Mouse (Mus musculus): ENCODE measurements at regions not wholly inside any gene's neighbourhood (a gene's known extent, or its start where the extent isn't known, plus 50 kb on each side); places are given as distances from the start of the nearest gene placed in this dataset.
A peak's percentile ranks its signal among the peaks of the same experiment; 100 is the strongest.

DNA sequence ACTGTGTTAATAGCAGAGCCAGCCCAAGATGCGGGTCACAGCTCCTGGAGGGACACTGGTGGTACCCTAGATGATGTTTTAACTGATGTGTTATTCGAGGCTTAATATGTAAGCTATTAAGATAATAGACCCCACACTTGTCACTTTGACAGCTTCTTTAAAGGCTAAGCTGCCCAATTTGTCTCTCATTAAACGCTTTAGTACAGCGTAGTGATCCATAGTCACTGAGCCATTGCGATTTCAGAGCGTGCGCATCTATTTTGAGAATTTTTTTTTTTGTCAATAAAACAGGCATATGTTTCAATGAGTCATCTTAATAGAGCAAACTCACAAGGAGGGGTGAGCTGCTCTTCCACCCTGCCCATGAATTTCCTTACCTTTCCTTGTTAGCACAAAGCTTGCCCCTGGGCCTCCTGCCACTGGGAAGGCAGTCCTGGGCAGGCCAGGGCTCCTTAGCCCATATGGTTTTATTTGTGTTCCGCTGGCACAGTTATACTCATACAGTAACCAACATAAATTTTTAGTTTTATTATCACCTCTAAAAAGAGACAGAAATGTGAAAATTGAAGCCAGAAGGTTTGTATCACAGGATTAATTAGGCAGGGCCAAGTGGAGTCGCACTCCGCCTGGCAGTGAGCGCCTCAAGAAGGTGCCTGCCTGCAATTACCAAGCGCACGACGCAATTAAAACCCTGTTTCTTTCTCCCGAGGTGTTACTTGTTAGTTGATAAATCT is 294.3 kb downstream of the Etv1 start:
- peak in 1 of 2 experiments; percentile 8 for DNase-seq (ENCODE audit: low spot score in 2 of 2)

DNA sequence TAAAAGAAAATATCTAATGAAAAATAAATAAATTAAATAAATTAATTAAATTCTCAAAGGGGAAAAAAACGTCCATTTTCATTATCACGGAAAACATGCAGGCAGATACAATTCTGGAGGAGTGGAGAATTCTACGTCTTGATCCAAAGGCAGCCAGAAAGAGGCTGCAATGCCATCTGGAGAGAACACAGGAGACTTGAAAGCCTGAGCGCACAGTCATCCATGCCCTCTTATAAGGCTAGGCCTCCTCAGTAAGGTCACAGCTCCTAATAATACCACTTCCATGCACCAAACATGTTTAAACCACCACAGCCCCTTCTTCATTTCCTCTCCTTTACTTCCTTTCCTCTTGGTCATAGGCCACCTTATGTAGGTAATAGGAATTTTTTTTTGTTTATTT is 307.1 kb downstream of the Etv1 start:
- DNase-seq (ENCODE audit: low spot score in 2 of 2): no peak

DNA sequence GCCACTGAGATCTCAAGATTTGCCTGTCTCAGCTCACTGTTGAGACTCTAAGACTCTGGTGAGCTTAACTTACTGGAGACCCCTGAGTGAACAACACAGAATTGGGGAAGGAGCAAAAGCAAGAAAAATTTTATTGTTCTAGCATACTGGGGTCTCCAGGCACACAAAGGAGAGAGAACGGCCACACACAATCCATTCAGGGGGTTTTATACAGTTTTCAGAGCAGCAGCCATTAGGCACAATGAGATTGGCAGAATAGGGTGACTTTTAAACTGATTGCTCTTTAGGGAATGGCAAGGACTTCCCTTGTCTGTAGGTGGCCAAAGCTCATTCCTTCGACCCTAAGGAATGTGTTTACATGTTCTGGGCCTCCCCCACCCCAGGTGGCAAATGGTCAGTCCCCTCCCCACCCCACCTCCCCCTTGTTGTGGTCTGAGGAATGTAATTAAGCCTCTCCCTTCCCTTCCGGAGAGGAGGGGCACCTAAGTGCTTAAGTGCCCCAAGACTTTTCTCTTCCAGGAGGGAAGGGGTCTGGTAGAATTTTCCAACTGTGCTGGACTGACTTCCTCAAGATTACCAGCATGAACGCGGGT is 315.6 kb downstream of the Etv1 start:
- DNase-seq (ENCODE audit: low spot score in 2 of 2): no peak

DNA sequence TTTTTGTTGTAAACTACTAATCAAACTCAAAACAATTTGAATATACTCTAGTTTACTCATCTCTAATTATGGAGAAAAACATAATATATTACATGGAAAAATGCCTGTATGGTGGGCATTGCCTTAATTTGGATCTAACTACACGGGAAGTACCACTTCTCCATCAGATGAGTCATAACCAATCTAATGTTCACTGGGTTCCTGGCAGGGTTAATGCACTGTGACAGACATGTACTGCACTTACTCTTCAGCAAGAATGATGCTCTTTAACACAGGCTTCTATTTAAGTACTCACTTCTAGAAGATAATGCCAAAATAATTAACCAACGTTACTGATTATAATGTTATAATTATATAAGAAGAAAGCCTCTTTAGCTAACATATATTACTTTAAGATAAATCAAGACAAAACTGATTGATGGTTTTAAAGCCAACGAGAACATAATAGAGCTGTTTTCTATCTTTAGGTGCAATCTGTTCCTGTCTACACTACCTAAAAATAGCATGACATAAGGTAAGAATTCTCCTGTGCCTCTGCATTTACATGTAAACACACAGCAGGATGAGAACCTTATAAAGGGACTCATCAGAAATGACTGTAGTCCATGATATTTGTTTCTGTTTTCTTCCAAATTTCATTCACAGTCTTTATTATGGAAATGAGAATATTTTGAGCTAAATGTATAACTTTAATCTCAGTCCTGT is 344.4 kb downstream of the Etv1 start:
- no peak for DNase-seq (ENCODE audit: low spot score in 2 of 2)

DNA sequence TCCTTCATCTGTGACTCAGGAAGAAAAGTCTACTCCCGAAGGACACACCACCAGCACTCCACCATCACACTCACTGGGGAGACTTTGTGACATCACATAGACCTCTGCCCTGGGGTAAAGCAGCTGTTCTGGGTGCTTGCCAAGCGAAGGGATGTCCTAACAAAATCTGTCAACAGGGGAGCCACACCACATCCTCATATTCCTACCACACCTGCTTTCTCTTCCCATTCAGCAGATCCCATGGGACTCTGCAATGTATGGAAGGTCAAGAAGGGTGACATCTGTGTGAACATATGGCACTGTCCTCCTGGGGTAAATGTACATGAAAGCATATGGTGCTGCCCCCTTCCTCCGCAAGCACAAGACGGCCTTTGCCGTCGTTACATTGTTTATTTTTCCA is 375.5 kb downstream of the Etv1 start:
- no peak for DNase-seq (ENCODE audit: low spot score in 2 of 2)

DNA sequence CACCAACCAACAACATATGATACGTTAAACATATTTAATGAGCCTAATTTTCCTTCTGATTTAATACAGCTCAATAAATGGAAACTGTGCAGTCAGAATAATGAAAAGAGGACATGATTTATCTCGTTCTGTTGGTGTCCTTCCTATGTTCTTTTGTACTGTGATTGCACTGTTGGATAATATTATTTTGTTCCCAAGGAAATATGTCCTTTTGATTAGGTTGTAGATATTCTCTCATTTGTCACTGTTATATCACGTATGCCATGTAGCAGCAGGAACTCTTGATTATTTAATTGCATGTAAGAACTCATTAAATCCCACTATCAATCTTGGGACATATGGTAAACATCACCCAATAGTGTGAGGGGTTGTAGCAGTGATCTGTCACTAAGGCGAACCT is 397.8 kb downstream of the Etv1 start:
- DNase-seq (ENCODE audit: low spot score in 2 of 2): no peak

DNA sequence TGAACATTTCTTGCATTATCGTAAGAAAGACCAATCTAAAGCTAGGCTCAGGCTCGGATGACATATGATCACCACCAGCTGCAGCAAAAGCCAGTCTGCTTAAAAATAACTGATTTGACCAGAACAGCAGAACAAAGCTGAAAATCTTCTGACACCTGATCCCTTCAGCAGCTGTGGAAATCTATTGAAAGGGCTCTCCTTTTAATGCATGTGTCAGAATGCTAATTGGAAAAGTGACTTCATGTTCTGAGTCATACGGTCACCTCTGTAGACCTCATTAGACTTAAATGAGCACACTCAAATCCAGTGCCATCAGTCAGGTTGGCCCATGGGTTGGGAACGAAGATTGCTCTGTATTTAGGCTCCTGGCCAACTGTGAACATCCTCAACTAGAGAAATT is 444.9 kb downstream of the Etv1 start:
- no peak for DNase-seq (ENCODE audit: low spot score in 2 of 2)

DNA sequence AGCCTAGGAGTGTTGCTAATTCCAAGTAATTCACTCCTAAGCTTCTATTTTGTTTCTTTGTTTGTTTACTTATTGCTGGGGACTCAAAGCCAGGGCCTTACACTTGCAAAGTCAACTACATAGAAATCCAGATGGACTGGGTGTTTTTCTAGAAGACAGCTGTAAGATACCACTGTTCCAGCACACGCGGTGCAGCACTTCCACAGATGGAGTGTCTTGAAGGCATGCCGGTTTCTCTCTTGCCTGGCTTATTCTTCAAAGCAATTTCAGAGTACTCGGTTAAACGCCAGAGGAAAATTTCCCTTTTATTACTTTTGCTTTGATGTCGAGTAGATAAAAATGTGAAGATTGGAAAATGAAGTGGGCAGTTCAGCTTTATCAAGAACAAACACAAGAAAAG is 477.4 kb downstream of the Etv1 start:
- DNase-seq (ENCODE audit: low spot score in 2 of 2): peak in 1 of 2 experiments; percentile 5

DNA sequence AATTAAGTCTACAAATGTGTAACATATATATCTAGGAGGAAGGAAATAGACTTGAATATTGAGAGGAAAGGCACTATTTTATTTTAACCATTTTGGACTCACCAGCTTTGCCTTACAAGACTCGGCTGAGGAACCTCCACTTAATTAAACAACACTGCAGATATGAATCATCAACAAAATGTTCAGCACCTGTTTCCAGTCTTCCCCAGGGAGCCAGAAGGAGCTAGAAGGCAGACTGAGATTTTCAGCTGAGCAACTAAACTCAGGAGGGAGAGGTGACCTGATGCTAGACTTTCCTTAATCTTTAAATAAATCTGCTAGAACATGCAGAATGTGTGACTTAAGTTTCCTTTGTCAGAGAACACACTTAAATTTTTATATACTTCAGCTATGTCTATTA is 478.4 kb downstream of the Etv1 start:
- peak in 1 of 2 experiments; percentile 8 for DNase-seq (ENCODE audit: low spot score in 2 of 2)

DNA sequence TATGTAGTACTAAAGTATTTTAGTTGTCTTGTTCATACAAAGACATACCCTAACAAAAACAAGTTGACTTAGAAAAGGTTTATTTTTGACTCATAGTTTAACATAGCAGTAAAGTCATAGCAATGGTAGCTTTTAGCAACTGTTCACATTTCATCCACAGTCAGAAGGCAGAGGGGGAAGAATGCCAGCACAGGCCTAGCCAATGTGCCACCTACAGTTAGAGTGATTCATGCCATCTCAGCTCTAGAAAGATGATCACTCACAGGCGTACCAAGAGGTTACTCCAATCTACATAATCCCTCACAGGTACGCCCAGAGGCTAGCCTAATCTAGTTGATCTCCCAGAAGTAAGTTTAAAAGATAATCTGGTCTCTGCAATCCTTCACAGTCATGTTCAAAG is 510.5 kb downstream of the Etv1 start:
- DNase-seq (ENCODE audit: low spot score in 2 of 2): peak in 1 of 2 experiments; percentile 15

DNA sequence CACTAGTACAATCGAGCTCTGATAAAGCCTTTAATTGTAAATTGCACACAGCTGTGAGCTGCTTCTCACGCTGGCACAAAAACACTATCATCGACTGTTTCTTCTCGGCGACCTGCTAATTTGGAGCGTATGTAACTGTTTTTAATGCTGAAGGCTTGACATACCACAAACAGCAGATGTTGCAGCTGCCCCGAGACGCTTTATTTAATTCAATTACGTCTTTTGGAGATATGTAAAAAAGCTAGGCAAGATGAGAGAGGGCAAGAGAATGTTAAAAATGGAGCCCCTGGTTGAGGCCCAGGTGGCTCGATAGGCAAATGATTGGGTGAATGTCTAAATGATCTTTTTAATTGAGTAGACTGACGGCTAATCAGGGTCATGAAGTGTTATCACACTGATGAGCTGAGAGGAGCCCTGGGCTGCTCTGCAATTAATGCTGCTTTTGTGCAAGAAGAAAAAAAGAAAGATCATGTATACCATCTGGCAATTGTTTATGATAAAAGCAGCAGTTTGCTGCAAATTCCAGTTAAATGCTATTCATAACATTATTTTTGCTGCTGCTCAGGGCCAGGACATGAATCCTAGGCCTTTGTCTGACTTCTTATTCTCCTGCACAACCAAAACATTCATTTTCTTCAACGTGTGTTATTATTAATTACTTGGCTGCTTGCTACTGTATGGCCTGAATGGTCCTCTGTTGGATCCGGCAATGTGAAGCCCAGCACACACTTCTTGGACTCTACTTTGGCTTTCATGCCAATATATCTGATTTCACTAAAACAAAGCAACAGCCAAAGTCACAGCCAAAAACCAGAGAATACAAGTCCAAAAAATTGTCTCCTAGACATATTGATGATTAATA is 522.4 kb downstream of the Etv1 start:
- no peak for DNase-seq (ENCODE audit: low spot score in 2 of 2)

DNA sequence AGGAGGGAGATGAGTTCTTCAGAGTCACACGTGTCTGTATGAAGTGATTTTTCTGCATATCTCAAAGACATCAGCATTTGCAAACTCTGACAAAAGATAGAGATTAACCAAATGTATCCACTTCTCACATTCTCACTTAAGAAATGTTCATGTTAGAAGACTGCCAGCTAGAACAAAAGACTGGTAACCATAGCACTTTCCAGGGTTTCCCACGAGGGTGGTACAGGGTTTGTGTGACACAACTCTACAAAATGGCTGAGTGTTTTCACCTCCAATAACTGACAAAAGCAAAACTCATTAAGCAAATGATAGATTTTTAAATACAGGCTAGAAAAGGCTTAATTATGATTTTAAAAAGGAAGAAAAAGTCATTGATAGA is 523.0 kb downstream of the Etv1 start:
- no peak for DNase-seq (ENCODE audit: low spot score in 2 of 2)

DNA sequence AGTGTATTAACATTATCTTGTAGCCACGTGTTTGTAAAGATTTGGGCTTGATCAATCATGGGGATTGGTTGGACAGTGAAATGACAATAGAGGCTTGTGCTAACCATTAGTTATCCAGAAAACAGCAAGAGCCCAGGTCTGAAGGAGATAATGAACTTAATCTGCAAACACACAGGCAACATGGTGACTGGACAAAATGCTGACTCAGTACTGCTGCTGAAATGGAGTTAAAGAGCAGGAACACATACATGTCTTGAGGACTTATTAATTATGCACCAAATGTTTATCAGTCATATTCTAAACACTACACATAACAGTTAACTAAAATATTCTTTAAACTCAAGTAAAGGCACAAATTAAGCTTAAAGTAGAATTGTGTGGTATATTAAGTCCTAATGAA is 528.6 kb downstream of the Etv1 start:
- no peak for DNase-seq (ENCODE audit: low spot score in 2 of 2)

DNA sequence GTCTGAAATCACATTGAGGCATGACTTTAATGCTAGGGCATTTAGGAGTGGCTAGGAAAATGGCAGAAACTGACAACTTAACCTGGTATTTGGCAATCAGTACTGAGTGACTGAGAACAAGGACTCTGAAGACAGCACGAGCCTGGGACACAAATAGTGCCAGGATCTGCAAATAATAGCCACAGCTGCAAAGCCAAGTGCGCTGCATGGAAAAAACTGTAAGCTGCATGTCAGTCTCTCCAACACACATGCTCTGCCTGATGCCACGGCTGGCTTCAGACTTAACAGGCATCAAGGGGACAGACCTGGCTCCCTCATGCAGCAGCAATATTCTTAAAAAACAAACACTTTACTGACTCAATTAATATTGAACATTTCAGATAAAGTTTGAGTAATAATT is 530.7 kb downstream of the Etv1 start:
- DNase-seq (ENCODE audit: low spot score in 2 of 2): no peak

DNA sequence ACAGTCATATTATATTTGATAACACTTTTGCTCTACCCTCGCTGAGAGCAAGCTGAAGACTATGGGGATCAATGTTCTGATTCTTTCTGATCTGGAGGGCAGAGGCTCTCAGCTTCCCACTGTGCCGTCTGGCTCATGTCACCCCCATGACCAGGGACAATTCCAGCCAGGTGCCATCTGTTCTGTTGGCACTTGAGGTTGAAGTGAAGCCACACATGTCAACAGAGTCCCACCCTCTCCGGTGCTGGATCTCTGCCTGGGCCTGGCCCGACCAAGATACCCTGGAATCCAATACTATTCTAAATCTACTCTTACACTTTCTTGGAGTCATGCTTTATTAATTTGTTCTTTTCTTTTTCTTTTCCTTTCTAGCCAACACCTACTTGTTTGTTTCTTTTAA is 538.0 kb downstream of the Etv1 start:
- DNase-seq (ENCODE audit: low spot score in 2 of 2): no peak

DNA sequence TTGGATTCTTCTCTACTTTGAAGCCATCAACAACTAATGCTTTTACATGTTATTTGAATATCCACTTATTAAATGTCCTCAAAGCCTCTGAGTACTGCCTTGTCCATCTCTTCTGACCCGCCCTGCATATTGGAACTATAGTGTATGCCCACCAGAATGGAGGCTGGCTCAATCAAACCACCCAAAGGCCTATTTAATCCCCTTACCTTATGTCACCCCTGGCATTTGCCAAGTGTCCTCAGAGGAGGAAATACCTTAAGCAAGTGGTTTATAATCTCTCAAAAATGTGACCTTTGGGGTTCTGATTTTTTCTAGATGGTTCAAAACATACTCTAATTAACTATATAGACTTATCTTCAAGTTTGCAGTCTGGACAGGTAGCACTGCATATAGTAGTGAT is 542.3 kb downstream of the Etv1 start:
- no peak for DNase-seq (ENCODE audit: low spot score in 2 of 2)

DNA sequence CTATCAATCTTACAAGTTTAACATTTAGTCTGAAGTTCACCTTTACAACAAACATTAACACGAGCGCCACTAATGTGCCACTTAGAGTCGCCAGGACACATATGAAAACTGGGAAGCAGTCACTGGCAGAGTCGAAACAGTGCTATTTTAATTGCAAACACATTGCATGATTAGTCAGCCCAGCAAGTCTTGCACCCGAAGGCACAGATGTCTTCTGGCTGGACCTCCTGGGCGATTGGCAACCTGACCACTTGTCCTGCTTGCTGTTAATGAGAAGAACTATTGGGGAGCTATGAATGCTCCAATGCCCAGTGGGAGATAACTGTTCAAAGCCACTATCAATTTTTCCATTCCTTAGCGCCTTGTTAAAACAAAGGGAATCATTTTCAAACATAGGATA is 547.0 kb downstream of the Etv1 start:
- peak; percentile 21 to 30 for DNase-seq (ENCODE audit: low spot score in 2 of 2)

DNA sequence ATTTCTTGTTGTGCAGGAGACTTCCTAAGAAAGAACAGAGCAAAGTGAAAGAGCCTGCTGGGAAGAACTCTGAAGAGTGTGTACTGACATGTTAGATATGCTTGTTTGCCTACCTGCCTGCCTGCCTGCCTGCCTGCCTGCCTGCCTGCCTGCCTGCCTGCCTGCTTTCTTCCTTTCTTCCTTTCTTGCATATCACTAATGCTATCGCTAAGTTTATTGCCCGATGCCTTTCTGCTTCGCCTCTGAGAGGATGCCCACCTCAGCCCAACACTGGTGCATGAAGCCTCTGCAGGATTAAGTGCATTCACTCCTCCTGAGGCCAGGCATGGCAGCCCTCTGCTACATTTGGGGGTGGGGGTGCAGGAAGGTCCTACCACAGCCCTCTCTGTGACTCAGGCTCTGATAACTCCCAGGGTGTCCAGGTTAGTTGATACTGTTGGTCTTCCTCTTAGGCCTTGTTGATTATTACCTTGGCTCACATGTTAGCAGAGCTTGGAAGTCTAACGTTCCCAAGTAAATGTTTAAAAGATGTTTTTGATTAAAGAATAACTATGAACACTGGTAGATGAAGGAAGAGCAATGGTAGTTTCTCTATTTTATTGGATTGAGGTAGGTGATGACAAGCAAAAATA is 547.6 kb downstream of the Etv1 start:
- no peak for DNase-seq (ENCODE audit: low spot score in 2 of 2)

DNA sequence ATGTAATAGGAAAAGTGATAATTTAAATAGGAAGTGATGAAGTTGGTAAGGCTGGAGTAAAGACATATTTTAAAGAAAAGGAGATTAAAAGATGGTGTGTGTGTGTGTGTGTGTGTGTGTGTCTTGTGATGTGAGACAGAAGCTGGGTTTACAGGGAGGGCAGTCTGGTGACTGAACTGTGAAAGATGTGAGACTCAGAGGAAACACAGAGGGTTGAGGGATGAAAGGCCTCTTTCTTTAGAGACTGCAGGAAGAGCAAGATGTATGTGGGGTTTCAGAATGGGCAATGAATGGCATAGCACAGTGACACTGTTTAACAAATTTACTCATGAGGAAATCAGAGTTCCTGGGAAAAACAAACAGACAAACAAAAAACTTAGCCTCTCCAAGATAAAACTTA is 549.2 kb downstream of the Etv1 start:
- DNase-seq (ENCODE audit: low spot score in 2 of 2): no peak

DNA sequence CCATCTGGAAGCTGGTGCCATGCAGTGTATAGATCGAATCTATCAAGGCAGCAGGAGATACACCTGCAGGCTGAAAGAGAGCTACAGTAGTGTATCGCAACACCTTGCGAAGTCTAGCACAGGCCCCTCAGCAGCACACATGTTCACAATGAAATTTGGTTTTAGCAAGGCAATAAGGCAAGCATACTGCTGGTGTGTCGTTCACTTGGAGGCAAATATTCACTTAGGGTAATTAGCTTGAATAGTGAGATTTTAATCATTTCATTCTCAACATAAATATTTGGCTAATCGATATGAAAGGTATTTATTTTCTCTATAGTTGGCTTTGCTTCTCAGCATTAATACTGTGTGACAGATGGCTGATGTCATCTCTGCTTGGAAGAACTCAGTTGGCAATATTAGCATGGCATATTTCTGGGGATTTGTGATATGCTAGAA is 559.9 kb downstream of the Etv1 start:
- no peak for DNase-seq (ENCODE audit: low spot score in 2 of 2)

DNA sequence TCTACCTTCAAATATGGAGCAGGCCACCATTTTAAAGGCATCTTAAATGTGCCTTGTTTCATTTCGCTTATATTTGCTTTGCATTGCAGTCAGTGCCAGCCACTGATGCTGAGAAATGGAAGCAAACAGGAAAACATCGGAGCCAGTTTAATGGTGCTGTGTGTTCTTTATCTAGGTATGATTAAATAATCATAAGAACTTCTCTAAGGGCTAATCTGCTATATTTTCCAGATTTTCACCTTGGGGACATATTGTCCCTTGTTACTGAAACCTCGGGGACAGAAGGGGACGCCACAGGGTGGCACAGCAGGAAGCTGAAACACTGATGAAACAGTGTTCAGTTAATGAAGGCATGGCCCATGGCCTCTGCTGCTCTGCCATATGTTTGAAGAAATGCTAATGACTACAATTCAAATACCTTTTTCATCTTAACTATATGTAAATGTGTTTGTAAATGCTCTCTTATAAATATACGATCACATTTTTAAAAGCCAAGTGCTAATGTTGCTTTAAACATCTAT is 562.6 kb downstream of the Etv1 start:
- no peak for DNase-seq (ENCODE audit: low spot score in 2 of 2)
